Mouse (Mus musculus) embryonic facial prominence, embryonic 11.5 days (tissue): ENCODE measurements around the gene Pycr1. TPM values are rescaled to one million over a fixed set of nuclear protein-coding genes. Genes with fewer than 3 reads are reported as not detected.

ENCODE experiments used
- microRNA-seq: library from miRNA; unstranded; fragments of <30 nt; microRNA quantifications from one replicate; pipeline ENCODE4, GENCODE M21; 2016; ENCODE audit warnings: borderline number of aligned reads
- polyA plus RNA-seq: library from polyadenylated mRNA; unstranded; fragments of >200 nt; fragmentation: Nextera tagmentation; extraction: Ambion mirVana; gene quantifications from 2 replicates; pipeline ENCODE4 v1.2.1, GENCODE M21; 2014

Pycr1 gene
- polyA plus RNA-seq, 1 experiment from 2014 or later = 27.1 TPM

Small RNAs within 50 kb of the gene (microRNA-seq; reads per million reads assigned to microRNA genes)
- 1.4 reads per million for gene Mir6936

Other genes with a start within 250 kb of the Pycr1 start
- gene Nploc4, start 206.1 kb downstream of the Pycr1 start, polyA plus RNA-seq = 42.5 and 44.2 TPM in 2 replicates
- 0.56 and 1.2 TPM in 2 replicates for gene Tspan10, start 201.1 kb downstream of the Pycr1 start, polyA plus RNA-seq
- gene Pde6g, start 190.3 kb downstream of the Pycr1 start, polyA plus RNA-seq = 0.48 TPM in 1 of 2 replicates, not detected in the other
- gene Oxld1, start 185.7 kb downstream of the Pycr1 start, polyA plus RNA-seq = 12.2 and 13.0 TPM in 2 replicates
- 26.7 and 28.5 TPM in 2 replicates for gene Ccdc137, start 185.7 kb downstream of the Pycr1 start, polyA plus RNA-seq
- 52.3 and 60.5 TPM in 2 replicates for gene Arl16, start 176.2 kb downstream of the Pycr1 start, polyA plus RNA-seq
- 161 and 162 TPM in 2 replicates for gene Mrpl12, start 159.2 kb downstream of the Pycr1 start, polyA plus RNA-seq
- 46.9 and 53.6 TPM in 2 replicates for gene Slc25a10, start 151.9 kb downstream of the Pycr1 start, polyA plus RNA-seq
- gene Gcgr, start 113.1 kb downstream of the Pycr1 start, polyA plus RNA-seq = 0.43 and 0.91 TPM in 2 replicates
- gene Mcrip1, start 94.0 kb downstream of the Pycr1 start, polyA plus RNA-seq = 223 and 249 TPM in 2 replicates
- gene Ppp1r27, start 92.6 kb downstream of the Pycr1 start, polyA plus RNA-seq = not detected in 2 replicates
- 626 and 629 TPM in 2 replicates for gene P4hb, start 70.5 kb downstream of the Pycr1 start, polyA plus RNA-seq
- 511 and 567 TPM in 2 replicates for gene Arhgdia, start 62.1 kb downstream of the Pycr1 start, polyA plus RNA-seq
- 748 and 893 TPM in 2 replicates for gene Alyref, start 45.4 kb downstream of the Pycr1 start, polyA plus RNA-seq
- gene Anapc11, start 45.3 kb downstream of the Pycr1 start, polyA plus RNA-seq = 177 and 197 TPM in 2 replicates
- not detected in 2 replicates for gene Npb, start 35.3 kb downstream of the Pycr1 start, polyA plus RNA-seq
- 75.3 and 76.9 TPM in 2 replicates for gene Pcyt2, start 25.8 kb downstream of the Pycr1 start, polyA plus RNA-seq
- gene Sirt7, start 18.5 kb downstream of the Pycr1 start, polyA plus RNA-seq = 20.7 and 20.8 TPM in 2 replicates
- 16.7 and 18.1 TPM in 2 replicates for gene Mafg, start 10.2 kb downstream of the Pycr1 start, polyA plus RNA-seq
- not detected in 2 replicates for gene Myadml2, start 4.4 kb upstream of the Pycr1 start, polyA plus RNA-seq
- 2.5 and 3.2 TPM in 2 replicates for gene Notum, start 17.4 kb upstream of the Pycr1 start, polyA plus RNA-seq
- 99.6 and 107 TPM in 2 replicates for gene Aspscr1, start 29.2 kb upstream of the Pycr1 start, polyA plus RNA-seq
- 118 and 124 TPM in 2 replicates for gene Cenpx, start 70.0 kb upstream of the Pycr1 start, polyA plus RNA-seq
- 35.0 and 35.9 TPM in 2 replicates for gene Lrrc45, start 70.2 kb upstream of the Pycr1 start, polyA plus RNA-seq
- gene Rac3, start 77.7 kb upstream of the Pycr1 start, polyA plus RNA-seq = 9.7 and 10.9 TPM in 2 replicates
- 10.7 and 11.7 TPM in 2 replicates for gene Dcxr, start 83.5 kb upstream of the Pycr1 start, polyA plus RNA-seq
- gene Cbr2, start 88.3 kb upstream of the Pycr1 start, polyA plus RNA-seq = 3.3 and 3.7 TPM in 2 replicates
- 9.0 and 11.0 TPM in 2 replicates for gene Hmga1b, start 119.0 kb upstream of the Pycr1 start, polyA plus RNA-seq
- 16.2 and 21.2 TPM in 2 replicates for gene Rfng, start 140.4 kb upstream of the Pycr1 start, polyA plus RNA-seq
- 262 and 276 TPM in 2 replicates for gene Gps1, start 140.5 kb upstream of the Pycr1 start, polyA plus RNA-seq
- 72.4 and 72.8 TPM in 2 replicates for gene Dus1l, start 152.6 kb upstream of the Pycr1 start, polyA plus RNA-seq
- gene Fasn, start 180.8 kb upstream of the Pycr1 start, polyA plus RNA-seq = 56.1 and 66.1 TPM in 2 replicates